Mouse (Mus musculus) lung, postnatal 0 days (tissue): Measurements from ENCODE around the gene Grik4.

ENCODE experiments used
- CTCF ChIP-seq: IDR thresholded peaks from 2 replicates; pipeline ENCODE4 v1.5.1; 2016; ENCODE audit warnings: antibody characterized with exemption, mild to moderate bottlenecking
- EP300 ChIP-seq: IDR thresholded peaks from 2 replicates; pipeline ENCODE4 v1.6.1; 2016; ENCODE audit warnings: antibody characterized with exemption, mild to moderate bottlenecking, control low read depth

GRCm38 (mm10) chr9:42800138-42800537, 144.2 kb downstream of the Grik4 start:
- TF ChIP-seq CTCF (no peak), EP300 (no peak)
